Mouse (Mus musculus): ENCODE data around the gene Ap5m1.

- TF ChIP-seq CTCF (IDR thresholded peaks at IDR 0.05; ENCODE audit: low read depth), result no peak
- TF ChIP-seq EP300 (IDR thresholded peaks at IDR 0.05; ENCODE audit: low read depth), result no peak
Observed at GRCm38 (mm10) chr14:49138171-49138570, 72.3 kb downstream of the Ap5m1 start.

All from liver, embryonic 14.5 days (tissue).